Mouse (Mus musculus): ENCODE measurements around the gene Bex4.

- no peak for TF ChIP-seq CTCF (IDR thresholded peaks at IDR 0.05; ENCODE audit: low read depth)
- TF ChIP-seq EP300 (optimal IDR thresholded peaks at IDR 0.05): no peak
Measured at GRCm38 (mm10) chrX:136180897-136181553, 42.2 kb downstream of the Bex4 start.
